Mouse (Mus musculus) right cerebral cortex, adult 2 months (tissue): ENCODE results near the gene Lasp1.
"Not testable (repeated sequence)": the region's sequence is repeated elsewhere in the genome, so short reads cannot be mapped to it uniquely, and the experiment has no call there.

Source experiments
- DNase-seq, 2 experiments: peaks; one replicate each; pipeline ENCODE4 v3.0.0; 2021 to 2022; ENCODE audit warnings: low spot score in 2 of 2

Gene Lasp1

DNA sequence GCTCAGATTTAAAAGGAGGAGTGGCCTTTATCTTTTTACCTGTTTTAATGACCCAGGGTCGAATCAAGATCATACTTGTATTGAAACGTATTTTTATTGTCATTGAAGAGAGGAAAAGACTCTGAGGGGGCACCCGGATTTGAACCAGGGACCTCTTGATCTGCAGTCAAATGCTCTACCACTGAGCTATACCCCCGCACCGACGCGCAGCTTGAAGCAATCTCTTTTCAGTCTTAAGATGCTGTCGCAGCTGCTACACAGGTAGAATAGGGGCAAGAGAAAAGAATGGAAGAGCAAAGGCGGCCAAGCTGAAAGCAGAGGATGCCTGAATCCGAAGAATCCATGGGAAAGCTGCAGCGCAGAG lies at the start of gene Lasp1:
Gene Lasp1 (plus strand): TSS at position 219 of the 364 bp plus-strand sequence.
- DNase-seq: peak; percentile 94 to 96

DNA sequence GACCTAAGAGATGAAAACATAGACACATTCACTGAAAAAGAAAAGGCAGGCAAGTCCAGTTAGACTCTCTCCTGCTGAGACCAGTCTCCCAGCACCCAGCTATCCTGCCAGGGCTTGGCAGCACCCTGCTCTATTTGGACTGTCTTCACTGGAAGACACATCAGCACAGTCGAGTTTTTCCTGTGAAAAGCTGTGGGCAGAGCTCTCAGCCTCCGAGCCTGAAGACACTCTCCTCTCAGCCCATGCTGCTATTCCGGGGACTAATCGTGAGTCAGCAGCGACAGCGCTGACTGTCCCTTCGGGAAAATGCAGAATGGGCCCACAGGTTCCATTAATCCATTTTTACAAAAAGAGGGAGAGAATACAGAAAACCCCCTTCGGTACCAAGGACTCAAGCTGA lies 45.5 kb upstream of the Lasp1 start:
- peak; percentile 59 to 76 for DNase-seq

DNA sequence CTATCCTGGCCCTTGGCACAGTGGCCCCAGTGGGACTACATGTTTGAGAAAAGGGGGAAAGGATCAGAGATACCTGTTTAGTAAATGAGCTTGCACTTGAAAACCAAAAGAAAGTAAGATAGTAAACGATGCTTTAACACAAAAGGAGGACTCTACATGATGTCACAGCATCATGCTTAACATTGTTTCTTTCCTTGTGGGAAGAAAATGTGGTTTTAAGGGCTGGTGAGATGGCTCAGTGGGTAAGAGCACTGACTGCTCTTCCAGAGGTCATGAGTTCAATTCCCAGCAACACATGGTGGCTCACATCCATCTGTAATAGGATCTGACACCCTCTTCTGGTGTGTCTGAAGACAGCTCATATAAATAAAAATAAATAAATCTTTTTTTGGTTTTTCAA lies 40.7 kb upstream of the Lasp1 start:
- no peak for DNase-seq

DNA sequence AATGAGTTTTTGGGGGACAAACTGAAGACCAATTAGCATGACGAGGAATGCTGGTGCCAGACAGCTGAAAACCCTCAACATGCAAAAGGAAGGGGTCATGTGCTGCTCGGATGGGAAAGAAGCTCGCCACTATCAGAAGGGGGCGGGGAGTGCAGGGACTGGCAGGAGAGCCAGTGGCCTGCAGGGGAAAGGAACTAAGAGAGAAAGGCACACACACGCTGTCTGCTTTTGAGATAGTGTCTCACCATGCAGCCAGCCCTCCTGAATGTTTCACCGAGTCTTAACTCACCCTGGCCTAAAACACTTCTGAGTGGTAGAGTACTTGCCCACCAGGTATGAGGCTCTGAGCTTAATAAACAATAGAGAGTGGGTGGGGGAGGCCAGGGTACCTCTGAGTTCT lies 39.9 kb upstream of the Lasp1 start:
- DNase-seq: no peak

DNA sequence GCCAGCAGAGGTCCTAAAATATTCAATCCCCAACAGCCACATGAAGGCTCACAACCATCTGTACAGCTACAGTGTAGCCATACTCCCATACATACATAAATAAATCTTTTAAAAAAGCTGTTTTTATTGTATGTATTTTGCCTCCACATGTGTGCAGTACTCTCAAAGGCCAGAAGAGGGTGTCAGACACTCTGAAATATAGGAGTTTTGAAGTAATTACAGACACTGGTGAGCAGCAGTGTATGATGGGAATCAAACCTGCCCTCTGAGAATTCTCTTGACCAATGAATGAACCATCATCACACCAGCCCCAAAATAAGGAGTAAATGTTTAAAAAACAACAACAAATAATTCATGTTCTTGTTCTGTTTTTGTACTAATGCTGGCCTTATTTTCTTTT lies 37.2 kb upstream of the Lasp1 start:
- no peak for DNase-seq

DNA sequence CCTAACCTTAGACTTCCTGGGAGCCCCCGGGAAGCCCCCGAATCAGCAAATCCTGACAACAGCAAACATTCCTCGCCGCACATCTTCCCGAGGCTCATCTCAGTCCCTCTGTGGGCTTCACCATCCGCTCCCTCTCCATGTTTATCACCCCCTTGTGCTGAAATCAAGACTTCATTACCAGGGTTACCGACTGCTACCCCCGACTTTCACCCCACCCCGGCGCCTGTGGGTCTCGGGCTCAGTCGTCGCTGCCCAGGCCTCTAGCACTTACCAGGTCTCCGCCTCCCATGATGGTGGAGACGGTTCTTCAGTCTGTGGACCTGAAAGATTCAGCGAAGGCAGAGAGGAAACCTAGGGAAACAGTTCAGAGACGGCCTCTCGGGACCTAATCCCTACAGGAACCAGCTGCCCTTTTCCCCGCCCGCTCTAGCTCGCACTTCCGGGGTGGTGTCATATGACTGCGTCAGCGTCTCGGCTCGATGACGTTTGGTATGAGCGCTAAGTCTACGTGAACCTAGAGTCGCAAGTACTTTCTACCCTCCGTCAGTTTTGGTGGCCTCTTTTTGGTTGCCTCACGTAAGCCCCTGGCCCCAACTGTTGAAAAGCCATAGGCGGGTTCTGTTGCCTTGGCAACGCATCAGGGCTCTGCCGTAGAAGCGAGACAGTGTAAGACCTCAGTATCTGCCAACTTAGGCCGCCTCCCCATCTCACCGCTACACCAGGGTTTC lies 32.5 kb upstream of the Lasp1 start, which contains the start of gene Cwc25:
Gene Cwc25 (minus strand): TSS at position 403 of the 728 bp plus-strand sequence.
- peak; percentile 98 for DNase-seq

DNA sequence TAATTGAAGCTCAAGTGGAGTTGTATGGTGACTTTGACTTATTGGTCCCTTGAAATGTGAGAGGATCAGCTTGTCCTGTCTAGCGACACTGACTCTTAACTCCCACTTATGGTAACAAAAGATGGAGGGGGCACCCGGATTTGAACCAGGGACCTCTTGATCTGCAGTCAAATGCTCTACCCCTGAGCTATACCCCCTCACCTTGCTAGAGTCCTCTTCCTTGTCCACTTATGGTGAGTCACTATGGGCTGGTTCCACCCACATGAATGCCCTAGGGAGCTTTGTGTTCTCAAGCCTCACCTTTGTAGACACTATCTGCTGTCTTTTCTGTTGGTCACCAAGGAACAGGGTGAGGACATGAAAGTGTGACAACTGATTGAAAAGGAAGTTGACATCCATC lies 29.1 kb upstream of the Lasp1 start:
- no peak for DNase-seq

DNA sequence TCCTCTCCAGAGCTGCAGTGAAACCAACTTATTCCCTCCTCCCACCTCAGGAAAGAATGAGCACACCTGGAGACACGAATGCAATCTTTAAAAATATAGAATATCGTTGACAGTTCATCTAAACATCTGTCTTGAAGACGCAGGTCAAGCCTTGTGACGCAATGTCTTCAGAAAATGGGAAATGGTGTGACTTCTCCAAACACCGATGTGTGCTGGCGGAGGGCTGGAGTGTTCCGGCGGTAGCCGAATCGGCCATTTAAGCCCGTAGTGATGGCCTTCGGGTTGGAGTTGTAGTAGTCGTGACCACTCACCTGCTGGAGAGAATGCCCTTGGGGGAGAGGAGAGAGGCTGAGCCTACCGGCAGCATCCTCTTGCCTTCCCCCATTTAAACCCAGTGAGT lies 27.4 kb upstream of the Lasp1 start:
- DNase-seq: no peak

DNA sequence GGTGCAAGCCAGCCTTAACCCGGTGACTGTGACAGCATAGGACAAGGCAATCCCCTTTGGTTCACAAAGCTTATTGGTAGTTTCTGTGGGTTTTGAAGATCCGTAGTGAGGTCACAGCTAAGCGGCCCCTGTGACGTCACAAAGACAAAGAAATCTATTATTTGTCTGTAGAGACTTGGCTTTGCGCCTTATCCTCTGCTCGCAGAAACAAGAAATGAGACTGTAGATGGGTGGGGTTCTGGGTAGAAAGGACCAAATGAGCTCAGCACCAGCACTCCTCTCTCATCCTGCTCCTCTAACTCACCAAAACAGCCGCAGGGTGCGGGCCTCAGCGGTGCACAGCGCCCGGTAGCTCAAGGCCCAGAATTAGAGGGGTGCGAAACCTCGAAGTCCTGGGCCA lies 23.6 kb upstream of the Lasp1 start:
- DNase-seq: no peak

DNA sequence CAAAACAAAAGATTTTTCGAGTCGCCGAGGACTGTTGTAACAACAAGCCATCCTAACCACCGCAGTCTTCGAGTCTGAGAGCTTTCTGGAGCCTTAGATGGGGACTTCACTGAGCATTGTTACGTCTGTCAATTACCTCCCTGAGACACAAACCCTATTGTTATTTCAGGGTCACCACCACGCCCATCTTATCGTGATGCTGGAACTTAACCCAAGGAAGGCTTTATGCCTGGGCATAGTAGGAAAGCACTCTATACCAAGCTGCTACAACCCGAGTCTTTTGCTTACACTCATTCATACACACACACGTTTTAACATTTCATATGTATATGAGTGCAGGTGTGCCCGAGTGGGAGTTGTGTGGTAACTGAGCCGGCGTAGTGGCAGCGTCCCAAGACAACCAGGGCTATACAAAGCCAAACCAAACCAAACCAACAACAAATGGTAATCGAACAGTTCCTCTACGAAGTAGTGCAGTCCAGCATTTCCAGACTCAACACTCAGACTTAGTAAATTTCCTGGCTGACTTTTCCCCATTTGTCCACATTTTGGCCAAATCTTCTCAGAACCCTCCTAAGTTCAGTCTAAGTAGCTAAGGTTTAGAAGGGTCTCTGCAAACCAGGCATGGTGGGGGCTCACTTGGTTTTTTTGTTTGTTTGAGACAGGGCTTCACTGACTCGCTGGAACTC lies 22.8 kb upstream of the Lasp1 start, which contains the start of gene 1700001P01Rik:
Gene 1700001P01Rik (minus strand): TSS at position 111 of the 689 bp plus-strand sequence.
- no peak for DNase-seq

DNA sequence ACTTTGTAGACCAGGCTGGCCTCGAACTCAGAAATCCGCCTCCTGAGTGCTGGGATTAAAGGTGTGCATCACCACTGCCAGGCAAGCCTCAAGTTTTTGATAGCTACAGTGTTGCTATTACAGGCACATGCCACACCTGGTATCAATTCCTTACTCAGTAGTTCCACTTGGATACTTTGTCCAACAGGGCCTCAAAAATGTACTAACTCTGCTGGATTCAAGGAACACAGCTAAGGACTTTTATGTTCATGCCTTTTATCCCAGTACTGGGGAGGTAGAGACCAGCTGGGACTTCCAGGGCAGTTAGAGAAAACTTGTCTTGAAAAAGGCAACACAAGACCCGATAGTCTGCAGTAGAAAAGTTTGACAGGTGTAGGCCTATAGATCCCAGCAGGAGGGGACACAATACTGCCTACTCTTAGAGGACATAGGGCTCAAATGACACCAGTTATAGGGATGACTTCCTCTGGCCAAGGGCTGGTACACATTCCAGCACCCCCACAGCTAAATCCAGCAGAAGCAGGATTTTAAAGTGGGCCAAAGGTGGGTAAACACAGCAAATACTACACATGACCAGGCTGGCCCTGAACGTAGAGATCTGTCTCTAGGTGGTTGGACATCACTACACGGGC lies 22.2 kb upstream of the Lasp1 start:
- DNase-seq: no peak

DNA sequence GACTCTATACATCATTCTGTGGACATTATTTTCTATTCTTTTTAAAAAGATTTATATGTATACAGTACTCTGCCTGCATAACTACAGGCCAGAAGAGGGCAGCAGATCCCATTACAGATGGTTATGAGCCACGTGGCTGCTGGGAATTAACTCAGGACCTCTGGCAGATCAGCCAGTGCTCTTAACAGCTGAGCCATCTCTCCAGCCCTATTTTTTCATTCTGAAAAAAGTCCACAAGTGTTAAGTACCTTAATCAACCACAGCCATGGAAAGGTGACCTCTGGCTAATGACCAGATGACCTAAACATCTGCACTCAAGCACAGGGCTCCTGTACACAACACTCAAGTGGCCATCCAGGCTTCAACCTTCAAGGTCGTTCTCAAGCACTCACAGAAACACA lies 21.7 kb upstream of the Lasp1 start:
- DNase-seq: no peak

DNA sequence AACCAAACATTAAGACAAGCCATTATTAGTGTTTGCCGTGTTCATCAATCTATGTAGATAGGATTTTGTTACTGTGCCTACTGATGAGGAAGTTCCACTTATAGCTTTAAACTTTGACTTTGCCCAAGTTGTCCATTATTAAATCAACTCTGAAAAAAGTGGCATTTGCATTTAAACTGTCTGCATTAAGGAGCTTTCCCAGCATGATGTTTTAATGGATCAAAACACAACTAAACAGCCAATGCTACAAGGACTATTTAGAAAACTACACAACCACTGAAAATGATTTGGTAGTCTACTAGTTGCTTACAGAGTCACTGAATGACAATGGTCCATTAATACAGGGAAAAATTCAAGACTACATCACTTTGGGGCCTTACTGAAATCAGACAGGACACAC lies 19.9 kb upstream of the Lasp1 start:
- no peak for DNase-seq

DNA sequence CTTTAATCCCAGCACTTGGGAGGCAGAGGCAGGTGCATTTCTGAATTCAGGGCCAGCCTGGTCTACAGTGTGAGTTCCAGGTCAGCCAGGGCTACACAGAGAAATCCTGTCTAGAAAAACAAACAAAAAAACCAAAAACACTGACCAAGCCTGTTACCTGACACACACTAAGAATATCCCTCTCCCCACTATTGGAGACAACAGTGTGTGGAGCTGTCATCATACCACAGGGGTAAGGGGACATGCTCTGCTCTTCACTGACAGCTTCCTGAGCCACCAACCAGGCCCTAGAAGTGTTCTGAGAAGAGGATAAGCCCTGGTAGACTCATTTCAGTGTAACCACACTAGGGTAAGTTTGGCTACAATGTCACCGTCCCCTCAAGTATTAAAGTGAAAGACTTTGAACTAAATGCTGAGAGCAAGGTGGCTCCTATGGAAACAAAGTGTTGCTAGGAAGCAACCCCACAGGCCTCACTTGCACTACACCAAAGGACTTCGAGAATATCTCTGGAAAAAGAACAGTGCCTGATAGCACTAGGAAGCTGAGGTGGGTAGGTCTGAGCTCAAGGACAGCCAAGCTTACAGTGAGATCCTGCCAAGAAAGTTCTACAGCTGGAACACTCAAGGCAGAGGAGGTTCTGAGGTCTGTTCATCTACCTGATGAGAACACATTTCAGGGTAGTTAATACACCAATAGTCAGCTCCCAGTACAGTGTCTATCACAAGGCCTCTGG lies 18.7 kb upstream of the Lasp1 start:
- DNase-seq: no peak

DNA sequence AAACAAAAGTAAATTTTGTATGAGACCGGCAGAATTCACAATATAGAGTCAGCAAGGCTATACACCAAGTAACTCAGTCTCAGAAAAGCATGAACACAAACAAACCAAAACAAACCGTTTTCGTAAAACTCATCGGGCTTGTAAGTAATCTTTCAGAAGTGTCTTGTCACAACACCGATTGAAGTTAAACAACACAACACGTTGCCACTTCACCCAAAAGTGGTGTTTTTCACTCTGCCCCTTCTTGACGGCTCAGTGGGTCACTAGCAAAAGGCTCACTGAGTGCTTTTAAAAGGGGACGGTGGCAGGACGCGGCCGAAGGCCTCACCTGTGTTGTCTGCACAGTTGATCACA lies 17.3 kb upstream of the Lasp1 start:
- DNase-seq: no peak

DNA sequence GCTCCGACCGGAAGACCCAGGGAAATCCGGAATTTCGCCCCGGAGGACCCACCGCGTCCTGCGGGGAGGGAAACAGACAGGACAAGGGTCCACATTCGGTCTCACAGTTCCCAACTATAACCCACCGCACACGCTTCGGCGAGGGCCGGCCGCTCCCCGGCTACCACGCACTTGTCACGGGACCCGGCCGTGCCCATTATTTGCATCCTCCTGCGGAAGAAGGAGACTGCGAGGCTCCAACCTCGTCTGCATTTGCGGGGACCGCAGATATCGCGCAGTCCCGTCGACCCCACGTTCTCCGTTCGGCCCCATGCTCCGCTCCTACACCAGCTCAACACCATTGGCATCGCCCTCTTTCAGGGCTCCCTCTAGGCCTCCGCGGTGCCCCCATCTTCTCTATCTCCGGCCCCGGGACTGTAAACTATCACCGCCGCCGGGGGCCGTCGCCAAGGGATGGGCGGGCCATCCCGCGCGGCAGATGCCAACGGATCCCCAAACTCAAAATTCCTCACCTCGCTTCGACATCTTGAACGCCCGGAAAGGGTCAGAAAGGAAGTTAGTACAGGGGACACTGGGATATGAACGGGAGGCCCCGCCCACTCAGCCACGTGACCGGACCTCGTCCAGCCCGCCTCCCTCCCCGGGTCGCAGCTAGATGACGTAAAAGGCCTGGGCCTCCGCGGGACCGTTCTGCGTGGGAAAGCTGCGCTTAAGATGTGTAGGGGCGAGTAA lies 16.8 kb upstream of the Lasp1 start, which contains the start of gene Rpl23:
Gene Rpl23 (minus strand): TSS at position 606 of the 732 bp plus-strand sequence.
- peak; percentile 100 for DNase-seq

DNA sequence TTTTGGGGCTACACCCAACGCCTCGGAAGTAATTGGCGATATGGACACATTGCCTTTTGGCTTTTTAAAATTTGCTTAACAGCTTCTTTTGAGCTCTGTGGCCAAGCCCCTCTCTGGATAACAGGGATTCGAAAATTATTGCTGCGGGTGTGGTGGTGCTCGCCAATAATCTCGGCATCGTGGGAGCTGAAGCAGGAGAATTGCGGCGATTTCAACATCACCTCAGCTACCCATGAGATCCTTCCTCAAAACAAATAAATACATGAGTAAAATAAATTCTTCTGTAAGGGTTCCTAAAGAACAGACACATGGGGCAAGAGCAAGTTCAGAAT lies 16.3 kb upstream of the Lasp1 start:
- no peak for DNase-seq

DNA sequence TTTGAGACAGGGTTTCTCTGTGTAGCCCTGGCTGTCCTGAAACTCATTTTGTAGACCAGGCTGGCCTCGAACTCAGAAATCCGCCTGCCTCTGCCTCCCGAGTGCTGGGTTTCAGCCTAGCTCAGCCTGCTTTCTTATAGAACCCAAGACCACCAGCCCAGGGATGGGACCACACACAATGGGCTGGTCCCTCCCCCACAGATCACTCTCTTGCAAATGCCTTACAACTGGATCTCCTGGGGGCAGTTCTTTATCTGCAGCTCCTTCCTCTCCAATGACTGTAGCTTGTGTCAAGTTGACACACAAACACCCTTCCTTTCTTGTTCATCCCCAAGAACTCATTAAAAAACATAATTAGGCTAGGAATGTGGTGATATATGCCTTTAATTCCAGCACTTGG lies 10.8 kb upstream of the Lasp1 start:
- no peak for DNase-seq

DNA sequence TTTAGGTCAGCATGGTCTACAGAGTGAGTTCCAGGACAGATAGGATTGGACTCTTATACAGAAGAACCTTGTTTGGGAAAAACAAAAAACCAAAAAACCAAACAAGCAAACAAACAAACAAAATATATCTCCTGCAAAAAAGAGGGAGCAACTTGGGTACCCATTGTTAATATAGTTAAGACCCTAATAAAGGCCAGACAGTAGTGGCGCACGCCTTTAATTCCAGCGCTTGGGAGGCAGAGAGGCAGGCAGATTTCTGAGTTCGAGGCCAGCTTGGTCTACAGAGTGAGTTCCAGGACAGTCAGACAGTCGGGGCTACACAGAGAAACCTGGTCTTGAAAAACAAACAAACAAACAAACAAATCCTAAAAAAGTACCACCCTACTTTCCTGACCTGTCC lies 9.1 kb upstream of the Lasp1 start:
- DNase-seq: no peak

DNA sequence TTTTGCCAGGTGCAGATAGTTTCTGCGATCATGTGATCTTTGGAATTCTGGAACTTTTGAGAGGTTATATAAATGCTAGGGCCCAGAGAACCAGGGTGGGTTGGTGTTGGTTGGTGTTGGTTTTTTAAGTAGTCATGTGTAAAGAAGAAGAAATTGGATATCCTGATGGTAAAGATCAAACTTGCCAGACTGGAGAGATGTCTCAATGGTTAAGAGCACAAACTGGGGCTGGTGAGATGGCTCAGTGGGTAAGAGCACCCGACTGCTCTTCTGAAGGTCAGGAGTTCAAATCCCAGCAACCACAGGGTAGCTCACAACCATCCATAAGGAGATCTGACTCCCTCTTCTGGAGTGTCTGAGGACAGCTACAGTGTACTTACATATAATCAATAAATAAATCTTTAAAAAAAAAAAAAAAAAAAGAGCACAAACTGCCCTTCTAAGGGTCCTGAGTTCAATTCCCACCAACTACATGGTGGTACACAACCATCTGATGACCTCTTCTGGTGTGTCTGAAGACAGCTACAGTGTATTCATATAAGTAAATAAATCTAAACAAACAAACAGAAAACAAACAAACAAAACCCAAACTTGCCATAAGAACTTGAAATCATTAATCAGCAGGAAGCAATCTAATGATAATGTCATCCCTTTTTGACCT lies 7.9 kb upstream of the Lasp1 start:
- DNase-seq: not testable (repeated sequence)

DNA sequence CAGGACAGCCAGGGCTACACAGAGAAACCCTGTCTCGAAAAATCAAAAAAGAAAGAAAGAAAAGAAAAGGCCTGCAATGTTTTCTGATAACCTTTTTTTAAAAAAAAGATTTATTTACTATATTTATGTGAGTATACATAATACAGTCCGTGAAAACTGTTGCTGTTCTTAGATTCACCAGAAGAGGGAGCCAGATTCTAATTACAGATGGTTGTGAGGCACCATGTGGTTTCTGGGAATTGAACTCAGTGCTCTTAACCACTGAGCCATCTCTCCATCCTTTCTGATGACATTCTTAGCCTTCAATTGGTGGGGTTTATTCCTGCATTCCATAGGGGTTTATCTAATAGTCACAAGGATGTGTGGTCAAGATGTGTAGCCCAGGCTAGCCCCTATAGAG lies 5.6 kb upstream of the Lasp1 start:
- no peak for DNase-seq
